Mouse (Mus musculus) ES-E14 (cell line): ENCODE measurements around the gene Snx3. TPM values are rescaled to one million over a fixed set of nuclear protein-coding genes. Genes with fewer than 3 reads are reported as not detected.

Experiments
- DNase-seq: peaks from one replicate; pipeline ENCODE4 v3.0.0-alpha.2; 2013; ENCODE audit warnings: low read depth, low spot score
- H3K27ac ChIP-seq: 2 replicates; pipeline ENCODE4 v1.5.1; 2012; ENCODE audit warnings: low read depth, mild to moderate bottlenecking, low read length, moderate library complexity, mixed read lengths; ENCODE audit not compliant: poor library complexity, insufficient read depth, severe bottlenecking
- H3K36me3 ChIP-seq: 2 replicates; pipeline ENCODE4 v1.6.1; 2012; ENCODE audit warnings: mild to moderate bottlenecking, low read length, moderate library complexity, mixed read lengths; ENCODE audit not compliant: control insufficient read depth, poor library complexity, insufficient read depth, severe bottlenecking
- H3K4me1 ChIP-seq, 2 experiments: fragments of 150-350 bp in 1 of 2; sonication (generic) in 1 of 2; 2 replicates each; pipeline ENCODE4 v1.6.1; 2012; ENCODE audit warnings: low read length in 2 of 2, mild to moderate bottlenecking in 1 of 2, mixed read lengths in 1 of 2; ENCODE audit not compliant: control insufficient read depth in 2 of 2, insufficient read depth in 2 of 2, poor library complexity in 1 of 2
- H3K4me3 ChIP-seq, 2 experiments: fragments of 150-350 bp in 1 of 2; sonication (generic) in 1 of 2; 2 replicates each; pipeline ENCODE4 v1.5.1; 2012; ENCODE audit warnings: low read length in 2 of 2, low read depth in 1 of 2, mild to moderate bottlenecking in 1 of 2, mixed read lengths in 1 of 2; ENCODE audit not compliant: insufficient read depth in 1 of 2, poor library complexity in 1 of 2, severe bottlenecking in 1 of 2
- H3K9ac ChIP-seq: 2 replicates; pipeline ENCODE4 v1.6.1; 2012; ENCODE audit warnings: low read depth, mild to moderate bottlenecking, low read length, mixed read lengths; ENCODE audit not compliant: poor library complexity, insufficient read depth, severe bottlenecking
- H3K9me3 ChIP-seq: fragments of 150-350 bp; sonication (generic); 2 replicates; pipeline ENCODE4 v1.6.1; 2012; ENCODE audit warnings: low read depth, mild to moderate bottlenecking, low read length; ENCODE audit not compliant: control insufficient read depth, insufficient read depth
- CHD2 ChIP-seq: IDR thresholded peaks from 2 replicates; pipeline ENCODE4 v1.6.1; 2014; ENCODE audit warnings: mild to moderate bottlenecking, low read depth, low read length, inconsistent platforms
- HCFC1 ChIP-seq: IDR thresholded peaks from 2 replicates; pipeline ENCODE4 v1.6.1; 2012; ENCODE audit warnings: low read length, inconsistent platforms, borderline replicate concordance; ENCODE audit not compliant: insufficient read depth
- MAFK ChIP-seq: IDR thresholded peaks from 2 replicates; pipeline ENCODE4 v1.6.1; 2014; ENCODE audit warnings: mild to moderate bottlenecking, low read depth, low read length, inconsistent platforms; ENCODE audit not compliant: insufficient read depth
- ZC3H11A ChIP-seq: IDR thresholded peaks from 2 replicates; pipeline ENCODE4 v1.6.1; 2012; ENCODE audit warnings: low read depth, mild to moderate bottlenecking, inconsistent platforms, low read length, borderline replicate concordance
- ZNF384 ChIP-seq: IDR thresholded peaks from 2 replicates; pipeline ENCODE4 v1.6.1; 2012; ENCODE audit warnings: low read depth, low read length, inconsistent platforms
- in situ Hi-C, 2 experiments: fragments of 600-800 bp; cut with MboI; formaldehyde crosslinking; loops; one replicate each; pipeline ENCODE4 v1.15.1; 2025; ENCODE audit warnings: low sequenced_read_pairs in 2 of 2, inconsistent platforms in 1 of 2; ENCODE audit not compliant: unreplicated experiment in 2 of 2
- total RNA-seq: library from RNA; depleted of rRNA; stranded (reverse); fragments of 300-350 nt; gene quantifications from 2 replicates; pipeline ENCODE4 v1.2.3, GENCODE M21; 2012

Gene Snx3
- total RNA-seq, 1 experiment = 82.9 TPM

- Histone ChIP-seq H3K4me3 (no peak overlapping the region), H3K36me3 (no peaks in the 10 kb centered on the region), H3K9me3 (no peaks in the 10 kb centered on the region), H3K27ac (no peak overlapping the region; the same call in 1 of the 2 replicates), H3K9ac (no peak overlapping the region), H3K4me1 (peaks cover 3% of the 10 kb centered on the region in 2 experiments; a peak in 2 of 4 replicates)
- TF ChIP-seq ZNF384 (no peak), CHD2 (no peak), ZC3H11A (no peak), MAFK (no peak), HCFC1 (no peak)
- no peak for DNase-seq
- in situ Hi-C loops = no loop called here
These were observed 1.2 kb upstream of the Snx3 start for GRCm38 (mm10) chr10:42500611-42501010.

GRCm38 (mm10) chr10:42501161-42501560 is 669 bp upstream of the Snx3 start:
- DNase-seq = no peak
- Histone ChIP-seq H3K36me3 (no peaks in the 10 kb centered on the region), H3K9me3 (no peaks in the 10 kb centered on the region), H3K9ac (peak overlapping the region; percentile 49; the same call in 1 of the 2 replicates), H3K4me1 (peaks cover 3% of the 10 kb centered on the region in 2 experiments; a peak in 2 of 4 replicates), H3K4me3 (peak overlapping the region; percentile 76 to 89; a peak in 2 of 4 replicates), H3K27ac (peak overlapping the region; percentile 78; the same call in 1 of the 2 replicates)
- no peak for TF ChIP-seq HCFC1
- no peak for TF ChIP-seq CHD2
- no peak for TF ChIP-seq MAFK
- TF ChIP-seq ZNF384 = no peak
- no peak for TF ChIP-seq ZC3H11A
- in situ Hi-C loops = no loop called here

- H3K27ac ChIP-seq = peak overlapping the region; percentile 73
- in situ Hi-C loops = no loop called here
- TF ChIP-seq ZC3H11A = no peak
- TF ChIP-seq MAFK = no peak
- no peak for TF ChIP-seq HCFC1
- no peak for TF ChIP-seq CHD2
- TF ChIP-seq ZNF384 = peak; percentile 47; the same call in 1 of the 2 replicates
- peaks cover 5% of the 10 kb centered on the region for H3K36me3 ChIP-seq
- peak overlapping the region; percentile 76 to 89 for H3K4me3 ChIP-seq
- peak overlapping the region; percentile 89 for H3K9ac ChIP-seq
- no peaks in the 10 kb centered on the region for H3K9me3 ChIP-seq
- DNase-seq = peak; percentile 29
- peaks cover 3% of the 10 kb centered on the region in 2 experiments; a peak in 2 of 4 replicates for H3K4me1 ChIP-seq
These were observed 700 bp downstream of the Snx3 start for GRCm38 (mm10) chr10:42502349-42503111.

- H3K36me3 ChIP-seq = peaks cover 10% of the 10 kb centered on the region
- TF ChIP-seq MAFK (no peak), ZC3H11A (no peak), HCFC1 (no peak), ZNF384 (no peak), CHD2 (no peak)
- H3K4me3 ChIP-seq = peak overlapping the region in 1 of 2 experiments; percentile 23; a peak in 1 of 4 replicates
- no peaks in the 10 kb centered on the region for H3K9me3 ChIP-seq
- in situ Hi-C loops = no loop called here
- peak overlapping the region; percentile 39; the same call in 1 of the 2 replicates for H3K9ac ChIP-seq
- peaks cover 2 to 3% of the 10 kb centered on the region in 2 experiments; a peak in 2 of 4 replicates for H3K4me1 ChIP-seq
- no peak for DNase-seq
- no peak overlapping the region for H3K27ac ChIP-seq
These were observed 2.4 kb downstream of the Snx3 start for GRCm38 (mm10) chr10:42504096-42504710.
